Mouse (Mus musculus) MEL (cell line): ENCODE data around the gene Cep170. TPM values are rescaled to one million over a fixed set of nuclear protein-coding genes. Genes with fewer than 3 reads are reported as not detected.
A peak's percentile ranks its signal among the peaks of the same experiment; 100 is the strongest.

Experiments used
- DNase-seq: peaks from one replicate; pipeline ENCODE4 v3.0.0; 2011; ENCODE audit warnings: low read depth, low spot score
- H3K27ac ChIP-seq: 2 replicates; pipeline ENCODE4 v1.5.1; 2012; ENCODE audit warnings: low read depth, mild to moderate bottlenecking, control low read depth, low read length, moderate library complexity; ENCODE audit not compliant: control insufficient read depth
- H3K27me3 ChIP-seq, 2 experiments: fragments of 150-350 bp in 1 of 2; sonication (generic) in 1 of 2; 2 replicates each; pipeline ENCODE4 v1.6.1; 2012; ENCODE audit warnings: low read length in 2 of 2, mild to moderate bottlenecking in 2 of 2, improper control_type of control experiment in 1 of 2, moderate library complexity in 1 of 2; ENCODE audit not compliant: insufficient read depth in 2 of 2, control insufficient read depth in 1 of 2
- H3K36me3 ChIP-seq, 2 experiments: 2 replicates each; pipeline ENCODE4 v1.6.1; 2012 to 2014; ENCODE audit warnings: low read length in 2 of 2, improper control_type of control experiment in 1 of 2, inconsistent platforms in 1 of 2, mild to moderate bottlenecking in 1 of 2; ENCODE audit not compliant: insufficient read depth in 2 of 2, control insufficient read depth in 1 of 2
- H3K4me1 ChIP-seq, 2 experiments: fragments of 150-350 bp in 1 of 2; sonication (generic) in 1 of 2; 2 replicates each; pipeline ENCODE4 v1.6.1; 2012; ENCODE audit warnings: low read length in 2 of 2, improper control_type of control experiment in 1 of 2, mild to moderate bottlenecking in 1 of 2; ENCODE audit not compliant: insufficient read depth in 2 of 2, control insufficient read depth in 1 of 2
- H3K4me3 ChIP-seq, 2 experiments: fragments of 150-350 bp in 1 of 2; sonication (generic) in 1 of 2; 2 replicates each; pipeline ENCODE4 v1.5.1; 2012; ENCODE audit warnings: low read depth in 2 of 2, low read length in 2 of 2, mild to moderate bottlenecking in 2 of 2, moderate library complexity in 2 of 2, control low read depth in 1 of 2, improper control_type of control experiment in 1 of 2; ENCODE audit not compliant: control insufficient read depth in 1 of 2, insufficient read depth in 1 of 2
- H3K79me2 ChIP-seq: 2 replicates; pipeline ENCODE4 v1.6.1; 2012; ENCODE audit warnings: mild to moderate bottlenecking, low read length, moderate library complexity; ENCODE audit not compliant: control insufficient read depth, poor library complexity, insufficient read depth
- H3K9ac ChIP-seq: 2 replicates; pipeline ENCODE4 v1.6.1; 2012; ENCODE audit warnings: low read depth, mild to moderate bottlenecking, control low read depth, low read length, moderate library complexity; ENCODE audit not compliant: control insufficient read depth, poor library complexity, severe bottlenecking
- H3K9me3 ChIP-seq: fragments of 150-350 bp; sonication (generic); replicated peaks from 2 replicates; pipeline ENCODE4 v1.6.1; 2012; ENCODE audit warnings: mild to moderate bottlenecking, low read length, improper control_type of control experiment, moderate library complexity; ENCODE audit not compliant: insufficient read depth
- CHD2 ChIP-seq: IDR thresholded peaks from 2 replicates; pipeline ENCODE4 v1.6.1; 2011; ENCODE audit warnings: low read length, improper control_type of control experiment
- E2F4 ChIP-seq: IDR thresholded peaks from 2 replicates; pipeline ENCODE4 v1.6.1; 2011; ENCODE audit warnings: low read depth, low read length, improper control_type of control experiment, borderline replicate concordance
- ELF1 ChIP-seq: IDR thresholded peaks from 2 replicates; pipeline ENCODE4 v1.6.1; 2014; ENCODE audit warnings: low read depth, mild to moderate bottlenecking, inconsistent platforms, low read length, improper control_type of control experiment, moderate library complexity
- EP300 ChIP-seq, 2 experiments: IDR thresholded peaks; 2 replicates each; pipeline ENCODE4 v1.6.1; 2011; ENCODE audit warnings: improper control_type of control experiment in 2 of 2, low read length in 2 of 2, low read depth in 1 of 2, mild to moderate bottlenecking in 1 of 2
- ETS1 ChIP-seq: IDR thresholded peaks from 2 replicates; pipeline ENCODE4 v1.6.1; 2012; ENCODE audit warnings: low read depth, mild to moderate bottlenecking, inconsistent platforms, low read length, improper control_type of control experiment, moderate library complexity
- GABPA ChIP-seq: IDR thresholded peaks from 2 replicates; pipeline ENCODE4 v1.6.1; 2012; ENCODE audit warnings: low read depth, mild to moderate bottlenecking, inconsistent platforms, low read length, improper control_type of control experiment, moderate library complexity
- GATA1 ChIP-seq: IDR thresholded peaks from 2 replicates; pipeline ENCODE4 v1.6.1; 2011; ENCODE audit warnings: low read depth, low read length, improper control_type of control experiment
- HCFC1 ChIP-seq: IDR thresholded peaks from 2 replicates; pipeline ENCODE4 v1.6.1; 2012; ENCODE audit warnings: low read depth, mild to moderate bottlenecking, inconsistent platforms, low read length, improper control_type of control experiment, moderate library complexity
- JUND ChIP-seq: IDR thresholded peaks from 2 replicates; pipeline ENCODE4 v1.6.1; 2011; ENCODE audit warnings: low read depth, mild to moderate bottlenecking, improper control_type of control experiment, low read length
- KAT2A ChIP-seq: conservative IDR thresholded peaks from 2 replicates; pipeline ENCODE4 v1.6.1; 2012; ENCODE audit warnings: low read depth, low read length, improper control_type of control experiment, inconsistent platforms
- MAFK ChIP-seq: IDR thresholded peaks from 2 replicates; pipeline ENCODE4 v1.6.1; 2011; ENCODE audit warnings: low read depth, mild to moderate bottlenecking, low read length, improper control_type of control experiment, borderline replicate concordance
- MAX ChIP-seq: IDR thresholded peaks from 2 replicates; pipeline ENCODE4 v1.6.1; 2011; ENCODE audit warnings: low read length, improper control_type of control experiment
- MAZ ChIP-seq: IDR thresholded peaks from 2 replicates; pipeline ENCODE4 v1.6.1; 2012; ENCODE audit warnings: low read depth, mild to moderate bottlenecking, inconsistent platforms, low read length, improper control_type of control experiment
- MEF2A ChIP-seq: IDR thresholded peaks from 2 replicates; pipeline ENCODE4 v1.6.1; 2014; ENCODE audit warnings: low read depth, mild to moderate bottlenecking, inconsistent platforms, low read length, improper control_type of control experiment; ENCODE audit not compliant: poor library complexity, insufficient replicate concordance, severe bottlenecking; ENCODE audit errors: extremely low read depth
- MYB ChIP-seq: IDR thresholded peaks from 2 replicates; pipeline ENCODE4 v1.6.1; 2011; ENCODE audit warnings: mild to moderate bottlenecking, low read depth, low read length, improper control_type of control experiment
- POLR2A ChIP-seq, 2 experiments: IDR thresholded peaks; 2 replicates each; pipeline ENCODE4 v1.6.1; 2011 to 2012; ENCODE audit warnings: low read length in 2 of 2, mild to moderate bottlenecking in 2 of 2, control low read depth in 1 of 2, improper control_type of control experiment in 1 of 2, low read depth in 1 of 2, moderate library complexity in 1 of 2; ENCODE audit not compliant: control insufficient read depth in 1 of 2, insufficient read depth in 1 of 2, poor library complexity in 1 of 2
- POLR2AphosphoS2 ChIP-seq: IDR thresholded peaks from 2 replicates; pipeline ENCODE4 v1.6.1; 2011; ENCODE audit warnings: low read length, improper control_type of control experiment
- POLR2AphosphoS5 ChIP-seq: IDR thresholded peaks from 2 replicates; pipeline ENCODE4 v1.6.1; 2012; ENCODE audit warnings: low read depth, borderline replicate concordance, mild to moderate bottlenecking, inconsistent platforms, low read length, moderate library complexity, mixed read lengths
- RCOR1 ChIP-seq: IDR thresholded peaks from 2 replicates; pipeline ENCODE4 v1.6.1; 2012; ENCODE audit warnings: low read depth, mild to moderate bottlenecking, inconsistent platforms, low read length, improper control_type of control experiment
- SIN3A ChIP-seq: IDR thresholded peaks from 2 replicates; pipeline ENCODE4 v1.6.1; 2012; ENCODE audit warnings: low read length, improper control_type of control experiment, inconsistent platforms
- SMC3 ChIP-seq: IDR thresholded peaks from 2 replicates; pipeline ENCODE4 v1.6.1; 2011; ENCODE audit warnings: low read depth, low read length, improper control_type of control experiment
- TAL1 ChIP-seq: IDR thresholded peaks from 2 replicates; pipeline ENCODE4 v1.6.1; 2012; ENCODE audit warnings: mild to moderate bottlenecking, inconsistent platforms, low read length, moderate library complexity, mixed read lengths
- TBP ChIP-seq: IDR thresholded peaks from 2 replicates; pipeline ENCODE4 v1.8.0; 2011; ENCODE audit warnings: low read depth, low read length, improper control_type of control experiment
- UBTF ChIP-seq: IDR thresholded peaks from 2 replicates; pipeline ENCODE4 v1.6.1; 2012; ENCODE audit warnings: low read depth, mild to moderate bottlenecking, inconsistent platforms, low read length, improper control_type of control experiment, moderate library complexity, borderline replicate concordance; ENCODE audit not compliant: insufficient read depth
- USF1 ChIP-seq: IDR thresholded peaks from 2 replicates; pipeline ENCODE4 v1.6.1; 2014; ENCODE audit warnings: low read depth, mild to moderate bottlenecking, inconsistent platforms, low read length, improper control_type of control experiment, moderate library complexity
- USF2 ChIP-seq, 2 experiments: IDR thresholded peaks; 2 replicates each; pipeline ENCODE4 v1.6.1; 2011 to 2012; ENCODE audit warnings: improper control_type of control experiment in 2 of 2, low read length in 2 of 2, borderline replicate concordance in 1 of 2, inconsistent platforms in 1 of 2, low read depth in 1 of 2, mild to moderate bottlenecking in 1 of 2; ENCODE audit not compliant: insufficient read depth in 1 of 2
- ZKSCAN1 ChIP-seq: IDR thresholded peaks from 2 replicates; pipeline ENCODE4 v1.6.1; 2012; ENCODE audit warnings: low read depth, mild to moderate bottlenecking, inconsistent platforms, low read length, improper control_type of control experiment, moderate library complexity
- ZNF384 ChIP-seq: IDR thresholded peaks from 2 replicates; pipeline ENCODE4 v1.6.1; 2012; ENCODE audit warnings: low read depth, mild to moderate bottlenecking, inconsistent platforms, low read length, improper control_type of control experiment
- polyA plus RNA-seq, 2 experiments: library from polyadenylated mRNA; stranded (reverse) in 1 of 2; unstranded in 1 of 2; fragments of >175 nt in 1 of 2; fragments of >200 nt in 1 of 2; gene quantifications; 2 replicates each; pipeline versions ENCODE4 v1.2.1 to v1.2.4; 2012; ENCODE audit warnings: low replicate concordance in 2 of 2, low read depth in 1 of 2; ENCODE audit not compliant: insufficient read length in 2 of 2, insufficient read depth in 1 of 2, missing spikeins in 1 of 2
- total RNA-seq: library from RNA; depleted of rRNA; stranded (reverse); fragments of 300-350 nt; gene quantifications from 2 replicates; pipeline ENCODE4 v1.2.3, GENCODE M21; 2012

Gene Cep170
- total and polyA plus RNA-seq, 3 experiments, result 9.2 to 423 (median 13.9) TPM

GRCm38 (mm10) chr1:176749708-176750107 lies 64.2 kb downstream of the Cep170 start:
- H3K79me2 ChIP-seq, result no peaks in the 10 kb centered on the region; the same call in 1 of the 2 replicates
- no peaks in the 10 kb centered on the region for H3K9me3 ChIP-seq
- peaks cover 4 to 12% of the 10 kb centered on the region in 2 experiments; a peak in 3 of 4 replicates for H3K4me1 ChIP-seq
- H3K36me3 ChIP-seq, result peaks cover 0 to 17% of the 10 kb centered on the region in 2 experiments
- TF ChIP-seq ZNF384, result no peak
- TF ChIP-seq POLR2AphosphoS5, result no peak
- 0 out of 2 replicates have a peak, but pooled peaks have one; percentile 46 for TF ChIP-seq RCOR1
- TF ChIP-seq POLR2AphosphoS2, result no peak
- TF ChIP-seq ZKSCAN1, result no peak
- TF ChIP-seq USF2 (IDR thresholded peaks at IDR 0.05; ENCODE audit: borderline replicate concordance in 1 of 2, insufficient read depth in 1 of 2, low read depth in 1 of 2, low read length in 2 of 2), result no peak
- TF ChIP-seq TAL1, result no peak
- TF ChIP-seq MYB, result no peak
- no peak for TF ChIP-seq CHD2
- TF ChIP-seq POLR2A (IDR thresholded peaks at IDR 0.05; ENCODE audit: control insufficient read depth in 1 of 2, insufficient read depth in 1 of 2, low read depth in 1 of 2, low read length in 2 of 2, poor library complexity in 1 of 2), result no peak
- TF ChIP-seq UBTF, result no peak
- TF ChIP-seq GATA1, result peak; percentile 61
- TF ChIP-seq SIN3A, result no peak
- no peak for TF ChIP-seq SMC3
- no peak for TF ChIP-seq USF1
- no peak for TF ChIP-seq KAT2A
- TF ChIP-seq GABPA, result 0 out of 2 replicates have a peak, but pooled peaks have one; percentile 37
- no peak for TF ChIP-seq TBP
- TF ChIP-seq EP300 (IDR thresholded peaks at IDR 0.05; ENCODE audit: low read depth in 1 of 2, low read length in 2 of 2), result no peak; a peak in 1 of 4 replicates
- no peak for TF ChIP-seq JUND
- no peak for TF ChIP-seq MEF2A
- TF ChIP-seq MAZ, result no peak
- TF ChIP-seq MAFK, result 0 out of 2 replicates have a peak, but pooled peaks have one; percentile 21
- no peak for TF ChIP-seq E2F4
- TF ChIP-seq MAX, result no peak
- TF ChIP-seq ETS1, result 0 out of 2 replicates have a peak, but pooled peaks have one; percentile 40
- no peak for TF ChIP-seq HCFC1
- TF ChIP-seq ELF1, result no peak
- peak; percentile 31 for DNase-seq
- no peaks in the 10 kb centered on the region for H3K27me3 ChIP-seq
- no peak overlapping the region for H3K9ac ChIP-seq
- no peak overlapping the region for H3K27ac ChIP-seq
- H3K4me3 ChIP-seq, result no peak overlapping the region
